Mouse (Mus musculus): Measurements from ENCODE around the gene Emilin2.

- TF ChIP-seq MYOD1 (IDR thresholded peaks at IDR 0.05; ENCODE audit: control insufficient read depth in 1 of 3, insufficient read length in 2 of 3, low read depth in 2 of 3) (no peak), MAX (IDR thresholded peaks at IDR 0.05; ENCODE audit: low read depth) (no peak), USF1 (IDR thresholded peaks at IDR 0.05; ENCODE audit: low read depth) (no peak), TCF3 (IDR thresholded peaks at IDR 0.05; ENCODE audit: insufficient read length, low read depth) (no peak), TCF12 (IDR thresholded peaks at IDR 0.05; ENCODE audit: insufficient read depth, poor library complexity, severe bottlenecking) (no peak), POLR2A (IDR thresholded peaks at IDR 0.05; ENCODE audit: insufficient read length, low read depth) (no peak), E2F4 (IDR thresholded peaks at IDR 0.05; ENCODE audit: insufficient read depth) (no peak), POLR2AphosphoS2 (IDR thresholded peaks at IDR 0.05; ENCODE audit: insufficient read length, low read depth) (no peak), SRF (IDR thresholded peaks at IDR 0.05; ENCODE audit: control insufficient read depth, insufficient read length, low read depth) (no peak), CEBPB (IDR thresholded peaks at IDR 0.05; ENCODE audit: insufficient read depth, poor library complexity, severe bottlenecking) (no peak)
Observed at GRCm38 (mm10) chr17:71211962-71212646, 99.7 kb downstream of the Emilin2 start.
